Comparison of ENCODE assay signal across 9 mouse cellular contexts in genomic region chr11:41999468-41999881, GRCm38 (mm10). TPM values are rescaled to one million over a fixed set of nuclear protein-coding genes. Genes with fewer than 3 reads are reported as not detected.
A peak's percentile ranks its signal among the peaks of the same experiment; 100 is the strongest.
DNase-seq lines count a peak whose midpoint lies in the region; ATAC-seq and TF ChIP-seq lines count a peak whose summit lies in the region.
"Had no signal": no experiment of that assay in that cellular context is flagged by ENCODE, and none has a peak within 500 bp of the region (broad histone marks: within the 10 kb centered on the region; RNA-seq: fewer than 3 reads in every experiment).

No protein-coding gene starts in this region.

- in situ Hi-C loops in ES-E14 (cut with MboI; ENCODE audit: low sequenced_read_pairs in 2 of 2, unreplicated experiment in 2 of 2), result no loop called here

- H3K36me3 ChIP-seq in ES-E14 (ENCODE audit: control insufficient read depth, insufficient read depth, low read length, poor library complexity, severe bottlenecking), result no peaks in the 10 kb centered on the region
- no peaks in the 10 kb centered on the region for H3K36me3 ChIP-seq in embryonic facial prominence, embryonic 10.5 days (replicated peaks)
- no peaks in the 10 kb centered on the region for H3K36me3 ChIP-seq in hindbrain, embryonic 10.5 days
- H3K36me3 ChIP-seq in midbrain, embryonic 12.5 days, result no peaks in the 10 kb centered on the region
- H3K36me3 ChIP-seq: embryonic facial prominence, embryonic 15.5 days had no signal

- 2% methylated on average over 7 of the region's 7 CpGs for WGBS in embryonic facial prominence, embryonic 10.5 days
- 2% methylated on average over 7 of the region's 7 CpGs for WGBS in hindbrain, embryonic 10.5 days
- under 1% methylated on average over 7 of the region's 7 CpGs for whole genome bisulfite sequencing in midbrain, embryonic 12.5 days

- H3K9ac ChIP-seq in ES-E14 (ENCODE audit: insufficient read depth, low read depth, low read length, poor library complexity, severe bottlenecking), result no peak overlapping the region
- H3K9ac ChIP-seq in midbrain, embryonic 12.5 days (replicated peaks), result peak overlapping the region; percentile 68
- H3K9ac ChIP-seq: embryonic facial prominence, embryonic 15.5 days had no signal

- no peak overlapping the region for H3K27ac ChIP-seq in ES-E14 (ENCODE audit: insufficient read depth, low read depth, low read length, poor library complexity, severe bottlenecking)
- no peak overlapping the region for H3K27ac ChIP-seq in embryonic facial prominence, embryonic 10.5 days (replicated peaks)
- H3K27ac ChIP-seq in hindbrain, embryonic 10.5 days, result peak overlapping the region; percentile 72
- peak overlapping the region; percentile 91 for H3K27ac ChIP-seq in midbrain, embryonic 12.5 days (replicated peaks)
- H3K27ac ChIP-seq: embryonic facial prominence, embryonic 15.5 days had no signal

- ATAC-seq in midbrain, embryonic 12.5 days (ENCODE audit: low FRiP score, low read depth), result peak; percentile 78

- no peaks in the 10 kb centered on the region for H3K27me3 ChIP-seq in embryonic facial prominence, embryonic 10.5 days (replicated peaks; ENCODE audit: low read depth, poor library complexity, severe bottlenecking)
- no peaks in the 10 kb centered on the region for H3K27me3 ChIP-seq in hindbrain, embryonic 10.5 days (ENCODE audit: insufficient read depth, poor library complexity, severe bottlenecking)
- no peaks in the 10 kb centered on the region for H3K27me3 ChIP-seq in midbrain, embryonic 12.5 days
- H3K27me3 ChIP-seq: embryonic facial prominence, embryonic 15.5 days had no signal

- peak overlapping the region; percentile 63 for H3K4me2 ChIP-seq in midbrain, embryonic 12.5 days (replicated peaks)
- H3K4me2 ChIP-seq: embryonic facial prominence, embryonic 15.5 days had no signal

- DNase-seq in ES-E14 (ENCODE audit: low read depth, low spot score), result peak; percentile 51
- DNase-seq in adrenal gland, postnatal 14 days, result peak; percentile 84
- peak; percentile 88 for DNase-seq in embryonic facial prominence, embryonic 10.5 days (ENCODE audit: low spot score)
- peak; percentile 83 for DNase-seq in hindbrain, embryonic 10.5 days (ENCODE audit: low spot score)
- DNase-seq in layer of hippocampus, adult 8-10 months (ENCODE audit: low spot score in 2 of 2), result peak; percentile 14 to 34
- DNase-seq in telencephalon, adult 2 months (ENCODE audit: low read depth, low spot score), result peak; percentile 27
- no peak for DNase-seq in thymus, postnatal 36 days

- no peaks in the 10 kb centered on the region for H3K4me1 ChIP-seq in ES-E14 (ENCODE audit: control insufficient read depth in 2 of 2, insufficient read depth in 2 of 2, low read length in 2 of 2, poor library complexity in 1 of 2)
- no peaks in the 10 kb centered on the region for H3K4me1 ChIP-seq in embryonic facial prominence, embryonic 10.5 days
- peaks cover 15% of the 10 kb centered on the region for H3K4me1 ChIP-seq in hindbrain, embryonic 10.5 days (replicated peaks)
- H3K4me1 ChIP-seq in midbrain, embryonic 12.5 days, result peaks cover 9% of the 10 kb centered on the region
- H3K4me1 ChIP-seq: embryonic facial prominence, embryonic 15.5 days had no signal

- no peaks in the 10 kb centered on the region for H3K9me3 ChIP-seq in ES-E14 (ENCODE audit: control insufficient read depth, insufficient read depth, low read depth, low read length)
- H3K9me3 ChIP-seq in embryonic facial prominence, embryonic 10.5 days, result no peaks in the 10 kb centered on the region
- no peaks in the 10 kb centered on the region for H3K9me3 ChIP-seq in hindbrain, embryonic 10.5 days
- no peaks in the 10 kb centered on the region for H3K9me3 ChIP-seq in midbrain, embryonic 12.5 days
- H3K9me3 ChIP-seq: embryonic facial prominence, embryonic 15.5 days had no signal

- no peak overlapping the region for H3K4me3 ChIP-seq in ES-E14 (ENCODE audit: insufficient read depth in 1 of 2, low read depth in 1 of 2, low read length in 2 of 2, poor library complexity in 1 of 2, severe bottlenecking in 1 of 2)
- peak overlapping the region; percentile 35 for H3K4me3 ChIP-seq in embryonic facial prominence, embryonic 10.5 days
- H3K4me3 ChIP-seq in hindbrain, embryonic 10.5 days, result peak overlapping the region; percentile 48
- peak overlapping the region; percentile 50 for H3K4me3 ChIP-seq in midbrain, embryonic 12.5 days
- H3K4me3 ChIP-seq: embryonic facial prominence, embryonic 15.5 days had no signal

TF ChIP-seq in ES-E14, 5 proteins besides CTCF, POLR2A, EP300 and RAD21:
- TF ChIP-seq ZC3H11A (IDR thresholded peaks at IDR 0.05; ENCODE audit: borderline replicate concordance, low read depth, low read length), result no peak
- no peak for TF ChIP-seq HCFC1 (IDR thresholded peaks at IDR 0.05; ENCODE audit: borderline replicate concordance, insufficient read depth, low read length)

RNA-seq across cellular contexts. Expression of gene Gabrg2, which starts 1.2 kb away (rescaled TPM):
- total RNA-seq in ES-E14 (2012; rRNA removed), result 0.21 TPM in 1 of 2 replicates, not detected in the other
- total RNA-seq in adrenal gland, postnatal 14 days (2021), result 1.2 and 1.9 TPM in 2 replicates
- polyA plus RNA-seq in embryonic facial prominence, embryonic 10.5 days (2016; fragmentation: Nextera tagmentation; extraction: Ambion mirVana), result 0.90 and 1.2 TPM in 2 replicates
- polyA plus RNA-seq in hindbrain, embryonic 10.5 days (2016; fragmentation: Nextera tagmentation; extraction: Ambion mirVana), result 2.8 and 12.1 TPM in 2 replicates
- total RNA-seq in layer of hippocampus, adult 8-10 months (2022), result 100 to 1,000 TPM; 144 to 178 (median 158) TPM
- polyA plus RNA-seq in midbrain, embryonic 12.5 days (2016; fragmentation: Nextera tagmentation; extraction: Ambion mirVana), result 35.0 and 48.3 TPM in 2 replicates

Comparison
In these comparisons a context has a peak if more than half of its experiments do, and no peak if none do; other contexts are left out.
1. DNase-seq: peak in ES-E14 (single experiment), adrenal gland, postnatal 14 days (single experiment), embryonic facial prominence, embryonic 10.5 days (single experiment), hindbrain, embryonic 10.5 days (single experiment), layer of hippocampus, adult 8-10 months (2 of 2) and telencephalon, adult 2 months (single experiment); none in thymus, postnatal 36 days (0 of 2).
2. H3K27ac ChIP-seq: peak in hindbrain, embryonic 10.5 days (single experiment) and midbrain, embryonic 12.5 days (single experiment); none in ES-E14 (single experiment) and embryonic facial prominence, embryonic 10.5 days (single experiment).
3. H3K4me3 ChIP-seq: peak in embryonic facial prominence, embryonic 10.5 days (single experiment), hindbrain, embryonic 10.5 days (single experiment) and midbrain, embryonic 12.5 days (single experiment); none in ES-E14 (0 of 2).
4. RNA of gene Gabrg2, which starts 1.2 kb away (total RNA-seq): 144 to 178 TPM in layer of hippocampus, adult 8-10 months; 1.2 to 1.9 TPM in adrenal gland, postnatal 14 days and 0.21 TPM in ES-E14; every median in the first group is over 10 times any median in the second.